Mouse (Mus musculus) forebrain, embryonic 11.5 days (tissue): ENCODE results near the gene Nudc. TPM values are rescaled to one million over a fixed set of nuclear protein-coding genes. Genes with fewer than 3 reads are reported as not detected.

Experiments used
- ATAC-seq: fragments of 200-750 bp; cut with Nextera tagmentation; replicated peaks from 2 replicates; pipeline ENCODE4 v1.8.0; 2017; ENCODE audit warnings: moderate TSS enrichment; ENCODE audit not compliant: low FRiP score
- DNase-seq: peaks from one replicate; pipeline ENCODE4 v3.0.0-alpha.2; 2017; ENCODE audit warnings: low spot score
- H3K27ac ChIP-seq: fragments of 300-500 bp; sonication (generic); 2 replicates; pipeline ENCODE4 v1.5.1; 2014; ENCODE audit warnings: low read depth, low read length
- H3K27me3 ChIP-seq: fragments of 300-500 bp; sonication (generic); 2 replicates; pipeline ENCODE4 v1.6.1; 2014; ENCODE audit warnings: mild to moderate bottlenecking, low read length, mixed read lengths; ENCODE audit not compliant: control insufficient read depth, insufficient read depth
- H3K36me3 ChIP-seq: fragments of 300-500 bp; sonication (generic); 2 replicates; pipeline ENCODE4 v1.6.1; 2014; ENCODE audit warnings: mild to moderate bottlenecking, low read length, moderate library complexity, mixed read lengths; ENCODE audit not compliant: control insufficient read depth, insufficient read depth
- H3K4me1 ChIP-seq: fragments of 300-500 bp; sonication (generic); replicated peaks from 2 replicates; pipeline ENCODE4 v1.6.1; 2014; ENCODE audit warnings: low read length, mixed read lengths; ENCODE audit not compliant: control insufficient read depth, insufficient read depth
- H3K4me2 ChIP-seq: fragments of 300-500 bp; sonication (generic); 2 replicates; pipeline ENCODE4 v1.6.1; 2014; ENCODE audit warnings: low read depth, mild to moderate bottlenecking, low read length, moderate library complexity, mixed read lengths; ENCODE audit not compliant: severe bottlenecking
- H3K4me3 ChIP-seq: fragments of 300-500 bp; sonication (generic); 2 replicates; pipeline ENCODE4 v1.5.1; 2014; ENCODE audit warnings: low read depth, low read length
- H3K9ac ChIP-seq: fragments of 300-500 bp; sonication (generic); 2 replicates; pipeline ENCODE4 v1.6.1; 2014; ENCODE audit warnings: low read length
- H3K9me3 ChIP-seq: fragments of 300-500 bp; sonication (generic); 2 replicates; pipeline ENCODE4 v1.6.1; 2016; ENCODE audit warnings: low read length, mixed read lengths; ENCODE audit not compliant: control insufficient read depth
- WGBS: fragments of 180-500 bp; shearing (Covaris S2); extraction: QIAGEN DNeasy Blood & Tissue Kit; methylation state at CpG from one replicate; pipeline ENCODE4 v1.1.7; 2014; 5-methylcytosine and 5-hydroxymethylcytosine counted together
- polyA plus RNA-seq: library from polyadenylated mRNA; unstranded; fragments of >200 nt; fragmentation: Nextera tagmentation; extraction: Ambion mirVana; gene quantifications from 2 replicates; pipeline ENCODE4 v1.2.1, GENCODE M21; 2014

Gene Nudc
- polyA plus RNA-seq, 1 experiment from 2014 or later = 363 TPM

DNA sequence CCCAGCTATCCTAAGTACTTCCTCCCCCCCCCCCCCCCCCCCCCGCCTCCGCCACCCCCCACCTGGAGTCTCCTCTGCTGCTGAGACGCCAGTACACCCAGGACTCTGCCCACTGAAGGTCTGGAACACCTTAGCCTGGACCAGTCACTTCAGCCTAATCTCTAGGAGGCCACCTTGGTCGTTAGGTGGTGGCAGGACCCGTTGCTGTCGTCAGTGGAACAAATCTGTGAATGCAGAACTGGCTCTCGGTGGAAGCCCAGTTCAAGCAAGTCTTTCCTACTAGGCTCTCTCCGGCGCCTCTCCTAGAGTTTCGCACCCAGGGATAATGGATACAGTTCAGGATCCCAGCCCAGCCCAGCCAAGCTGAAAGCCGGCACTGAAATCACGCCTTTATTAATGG, 51.9 kb downstream of the Nudc start:
- Histone ChIP-seq H3K9me3 (no peaks in the 10 kb centered on the region), H3K27me3 (peaks cover 40% of the 10 kb centered on the region), H3K9ac (no peak overlapping the region), H3K4me2 (peak overlapping the region; percentile 38), H3K36me3 (no peaks in the 10 kb centered on the region), H3K27ac (no peak overlapping the region), H3K4me1 (peaks cover 14% of the 10 kb centered on the region), H3K4me3 (peak overlapping the region; percentile 14; the same call in 1 of the 2 replicates)
- DNase-seq (no peak), ATAC-seq (no peak)
- 28% methylated on average over 10 of the region's 12 CpGs for WGBS

DNA sequence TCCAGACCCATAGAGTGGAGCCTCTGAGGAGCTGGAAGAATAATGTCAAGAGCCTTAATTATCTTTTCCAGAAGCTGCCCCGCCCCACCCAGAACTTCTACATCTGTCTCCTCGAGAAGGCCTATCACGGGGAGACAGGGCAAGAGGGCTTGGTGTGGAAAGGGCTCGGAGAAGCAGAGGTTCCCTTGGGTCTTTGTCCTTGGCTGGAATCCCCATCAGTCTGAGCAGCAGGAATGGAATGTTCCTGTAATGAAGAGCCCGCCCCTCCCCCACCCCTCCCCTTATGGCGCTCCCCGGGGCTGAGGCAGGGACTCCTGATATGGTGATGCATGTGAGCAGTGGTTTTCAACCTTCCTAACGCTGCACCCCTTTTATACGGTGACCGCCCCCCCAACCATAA, 54.0 kb downstream of the Nudc start:
- H3K9me3 ChIP-seq = no peaks in the 10 kb centered on the region
- peaks cover 3% of the 10 kb centered on the region; the same call in 1 of the 2 replicates for H3K4me1 ChIP-seq
- DNase-seq (no peak), ATAC-seq (no peak)
- peaks cover 21% of the 10 kb centered on the region for H3K27me3 ChIP-seq
- H3K9ac ChIP-seq = no peak overlapping the region
- WGBS = 45% methylated on average over 10 of the region's 10 CpGs
- no peak overlapping the region for H3K4me2 ChIP-seq
- H3K36me3 ChIP-seq = no peaks in the 10 kb centered on the region
- H3K27ac ChIP-seq = no peak overlapping the region
- H3K4me3 ChIP-seq = no peak overlapping the region

DNA sequence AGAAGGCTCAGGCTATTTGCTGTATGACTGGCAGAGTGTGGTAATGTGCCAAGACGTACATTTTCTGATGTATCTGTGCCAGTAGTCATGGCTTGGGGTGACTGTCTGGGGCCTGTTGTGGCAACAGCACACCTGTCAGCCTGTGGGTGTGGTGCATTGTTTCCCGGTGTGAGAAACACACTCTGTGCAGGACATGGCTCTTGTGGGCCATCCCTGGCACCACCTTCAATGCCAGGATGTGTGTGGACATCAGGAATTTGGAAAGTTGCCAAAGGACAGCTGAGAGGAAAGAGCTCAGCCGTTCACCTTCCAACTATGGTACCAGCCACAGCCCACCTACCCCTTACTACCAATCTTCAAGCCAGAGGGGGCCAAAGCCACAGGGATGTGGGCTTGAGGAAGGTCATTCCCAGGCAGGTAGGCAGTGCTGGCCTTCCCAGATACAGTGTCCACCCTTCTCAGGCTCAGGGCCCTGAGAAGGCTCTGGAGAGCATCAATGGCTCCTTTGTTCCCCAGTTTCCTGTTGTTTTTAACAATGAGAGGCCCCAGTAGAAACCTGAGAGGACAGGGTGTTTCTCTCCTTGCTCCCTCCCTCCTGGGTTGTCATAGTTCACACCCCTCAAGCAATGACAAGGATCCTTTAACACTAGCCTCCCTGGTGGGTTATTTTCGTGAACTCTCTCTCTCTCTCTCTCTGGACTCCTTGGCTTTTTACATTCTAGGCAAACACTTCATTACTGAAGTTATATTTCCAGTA, 56.1 kb downstream of the Nudc start:
- 70% methylated on average over 4 of the region's 4 CpGs for WGBS
- DNase-seq = no peak
- peaks cover under 1% of the 10 kb centered on the region for H3K27me3 ChIP-seq
- no peaks in the 10 kb centered on the region for H3K36me3 ChIP-seq
- H3K9ac ChIP-seq = no peak overlapping the region
- H3K4me3 ChIP-seq = no peak overlapping the region
- no peak overlapping the region for H3K27ac ChIP-seq
- H3K4me2 ChIP-seq = no peak overlapping the region
- no peak for ATAC-seq
- H3K4me1 ChIP-seq = peaks cover 3% of the 10 kb centered on the region; the same call in 1 of the 2 replicates
- no peaks in the 10 kb centered on the region for H3K9me3 ChIP-seq

- Histone ChIP-seq H3K9me3 (no peaks in the 10 kb centered on the region), H3K27me3 (no peaks in the 10 kb centered on the region), H3K36me3 (no peaks in the 10 kb centered on the region), H3K9ac (no peak overlapping the region), H3K27ac (no peak overlapping the region), H3K4me1 (peaks cover 5% of the 10 kb centered on the region; the same call in 1 of the 2 replicates), H3K4me2 (no peak overlapping the region), H3K4me3 (no peak overlapping the region)
- 88% methylated on average over 20 of the region's 20 CpGs for WGBS
- DNase-seq (no peak), ATAC-seq (no peak)
Measured at GRCm38 (mm10) chr4:133488619-133489392, 57.0 kb downstream of the Nudc start.

GRCm38 (mm10) chr4:133486673-133487357, 59.0 kb downstream of the Nudc start:
- no peak overlapping the region for H3K4me3 ChIP-seq
- DNase-seq (no peak), ATAC-seq (no peak)
- H3K27me3 ChIP-seq = no peaks in the 10 kb centered on the region
- H3K9ac ChIP-seq = no peak overlapping the region
- H3K27ac ChIP-seq = no peak overlapping the region
- no peak overlapping the region for H3K4me2 ChIP-seq
- H3K9me3 ChIP-seq = no peaks in the 10 kb centered on the region
- no peaks in the 10 kb centered on the region for H3K36me3 ChIP-seq
- peaks cover 5% of the 10 kb centered on the region; the same call in 1 of the 2 replicates for H3K4me1 ChIP-seq
- 94% methylated on average over 26 of the region's 26 CpGs for whole genome bisulfite sequencing

- no peak overlapping the region for H3K27ac ChIP-seq
- peaks cover 5% of the 10 kb centered on the region; the same call in 1 of the 2 replicates for H3K4me1 ChIP-seq
- H3K9me3 ChIP-seq = no peaks in the 10 kb centered on the region
- DNase-seq = no peak
- WGBS = 92% methylated on average over 28 of the region's 28 CpGs
- no peak overlapping the region for H3K9ac ChIP-seq
- peaks cover 5% of the 10 kb centered on the region for H3K27me3 ChIP-seq
- H3K36me3 ChIP-seq = no peaks in the 10 kb centered on the region
- no peak overlapping the region for H3K4me3 ChIP-seq
- no peak overlapping the region for H3K4me2 ChIP-seq
- ATAC-seq = no peak
Measured at GRCm38 (mm10) chr4:133485691-133486425, 59.9 kb downstream of the Nudc start.

DNA sequence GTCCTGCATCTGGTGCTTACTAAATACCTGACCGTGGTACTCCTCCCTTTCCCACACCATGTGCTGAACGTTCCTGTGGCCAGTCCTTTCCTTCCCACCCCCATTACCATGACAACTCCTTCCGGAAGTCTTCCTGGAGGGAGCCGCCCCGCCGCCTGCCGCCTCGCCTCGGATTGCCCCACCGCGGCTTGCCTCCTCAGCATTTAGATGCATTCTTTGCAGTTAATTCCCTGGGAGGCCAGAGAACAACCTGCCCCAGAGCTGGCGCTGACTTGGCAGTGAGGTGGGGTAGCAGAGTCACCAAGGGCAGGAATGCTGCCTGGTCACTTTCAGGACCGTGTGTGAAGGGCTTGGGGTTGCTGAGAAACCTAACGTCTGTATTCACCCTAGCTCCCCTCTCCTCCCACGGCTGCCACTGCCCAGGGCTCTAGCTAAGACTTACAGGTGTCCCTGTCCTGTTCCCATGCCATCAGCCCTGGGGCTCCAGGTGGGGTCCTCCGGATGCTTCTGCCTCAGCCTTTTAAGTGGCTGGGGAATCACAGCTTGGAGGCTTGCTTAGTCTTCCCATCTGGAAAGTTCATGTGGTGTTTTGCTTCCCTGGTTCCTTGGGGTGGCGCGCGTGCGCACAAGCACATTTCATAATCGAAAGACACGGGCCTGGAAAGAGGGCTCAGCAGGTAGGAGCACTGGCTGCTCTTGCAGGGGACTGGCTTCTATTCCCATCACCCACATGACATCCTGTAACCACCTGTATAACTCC, 61.4 kb downstream of the Nudc start:
- Histone ChIP-seq H3K9me3 (no peaks in the 10 kb centered on the region), H3K4me3 (no peak overlapping the region), H3K27ac (no peak overlapping the region), H3K27me3 (peaks cover 13% of the 10 kb centered on the region), H3K4me1 (peaks cover 10% of the 10 kb centered on the region; the same call in 1 of the 2 replicates), H3K4me2 (0 out of 2 replicates have a peak overlapping the region, but pooled peaks have one; percentile 31), H3K36me3 (no peaks in the 10 kb centered on the region), H3K9ac (0 out of 2 replicates have a peak overlapping the region, but pooled peaks have one; percentile 20)
- ATAC-seq (no peak), DNase-seq (no peak)
- 11% methylated on average over 22 of the region's 22 CpGs for WGBS
